Mouse (Mus musculus): ENCODE data around the gene Anln. TPM values are rescaled to one million over a fixed set of nuclear protein-coding genes. Genes with fewer than 3 reads are reported as not detected.
"Not testable (repeated sequence)": the region's sequence is repeated elsewhere in the genome, so short reads cannot be mapped to it uniquely, and the experiment has no call there.

The Anln gene
- total RNA-seq, 2 experiments from 2014 or later: 9.6 to 13.4 TPM

DNA sequence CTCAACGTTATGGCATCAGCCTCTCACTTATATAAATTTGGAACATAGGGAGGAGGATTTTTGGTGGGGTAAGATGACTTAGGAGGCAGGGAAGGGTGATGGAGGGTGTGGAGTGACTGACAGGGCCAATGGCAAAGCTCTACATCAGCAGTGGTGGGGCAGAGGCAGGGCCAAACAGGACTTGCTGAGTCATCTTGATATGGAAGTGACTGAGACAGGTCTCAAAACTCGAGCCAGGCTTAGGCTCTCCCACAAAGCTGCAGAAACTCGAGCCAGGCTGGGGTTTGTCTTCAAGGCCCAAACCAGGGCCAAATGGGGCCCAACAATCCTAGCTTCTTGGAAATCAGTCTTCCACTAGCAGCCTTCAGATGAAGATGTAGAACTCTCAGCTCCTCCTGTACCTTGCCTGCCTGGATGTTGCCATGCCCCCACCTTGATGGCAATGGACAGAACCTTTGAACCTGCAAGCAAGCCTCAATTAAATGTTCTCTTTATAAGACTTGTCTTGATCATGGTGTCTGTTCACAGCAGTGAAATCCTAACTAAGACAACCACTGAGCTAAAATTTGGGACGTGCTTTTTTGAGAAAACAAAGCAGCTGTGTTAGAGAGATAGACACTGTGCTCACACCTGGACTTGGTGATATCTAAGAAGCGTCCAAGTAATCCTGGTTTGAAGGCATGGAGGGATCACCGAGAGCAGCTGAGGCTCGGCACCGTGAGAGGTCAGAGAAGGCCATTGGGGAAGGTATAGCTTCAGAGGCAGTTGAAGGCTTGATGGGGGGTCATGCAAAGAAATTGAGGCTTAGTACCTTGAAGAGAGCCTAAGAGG, 66.4 kb downstream of the Anln start:
- DNase-seq: no peak

DNA sequence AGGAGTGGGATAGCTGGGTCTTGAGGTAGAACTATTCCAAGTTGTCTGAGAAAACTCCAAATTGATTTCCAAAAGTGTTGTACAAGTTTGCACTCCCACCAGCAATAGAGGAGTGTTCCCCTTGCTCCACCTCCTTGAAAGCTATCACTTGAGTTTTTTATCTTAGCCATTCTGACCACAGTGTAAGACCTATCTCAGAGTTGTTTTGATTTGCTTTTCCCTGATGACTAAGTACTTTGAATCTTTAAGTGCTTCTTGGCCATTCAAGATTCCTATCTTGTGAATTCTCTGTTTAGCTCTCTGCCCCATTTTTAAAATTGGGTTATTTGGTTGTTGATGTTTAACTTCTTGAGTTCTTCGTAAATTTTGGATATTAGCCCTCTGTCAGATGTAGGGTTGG, 69.9 kb downstream of the Anln start:
- DNase-seq: no peak

DNA sequence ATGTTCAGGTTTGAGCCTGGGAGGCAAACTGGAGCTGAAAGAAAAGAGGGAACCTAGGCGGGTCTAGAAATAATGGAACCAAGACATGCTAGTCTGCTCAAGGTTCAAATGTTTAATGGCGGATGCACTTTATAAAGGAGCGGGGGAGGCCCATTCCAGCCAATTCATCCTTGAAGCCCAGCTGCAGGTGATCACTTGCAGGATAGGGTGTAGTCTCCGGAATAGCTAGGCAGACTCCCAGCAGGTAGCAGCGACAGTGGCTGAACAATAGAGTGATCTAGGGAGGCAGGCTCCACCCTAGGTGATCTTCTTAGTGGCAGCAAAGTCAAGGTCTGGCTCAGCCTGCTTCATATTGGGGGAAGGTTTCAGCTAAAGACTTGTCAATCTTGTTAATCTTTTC, 72.9 kb downstream of the Anln start:
- not testable (repeated sequence) for DNase-seq

DNA sequence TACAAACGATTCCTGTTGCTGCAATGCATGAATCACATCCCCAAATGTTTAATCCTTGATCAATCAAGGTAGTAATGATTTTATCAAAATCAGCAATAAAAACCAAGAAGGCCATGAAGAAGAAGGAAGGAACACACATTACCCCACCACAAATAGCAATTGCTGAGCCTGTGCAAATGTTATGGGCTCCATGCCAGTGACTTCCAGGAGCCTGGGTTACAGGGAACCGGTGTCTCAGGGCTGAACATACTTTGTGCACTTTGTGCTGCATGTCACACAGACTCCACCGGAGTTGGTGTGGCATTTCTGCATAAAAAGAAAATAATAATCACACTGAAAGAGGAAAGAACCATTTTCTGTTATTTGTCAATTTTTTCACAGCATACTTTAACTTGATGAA, 74.9 kb downstream of the Anln start:
- no peak for DNase-seq

DNA sequence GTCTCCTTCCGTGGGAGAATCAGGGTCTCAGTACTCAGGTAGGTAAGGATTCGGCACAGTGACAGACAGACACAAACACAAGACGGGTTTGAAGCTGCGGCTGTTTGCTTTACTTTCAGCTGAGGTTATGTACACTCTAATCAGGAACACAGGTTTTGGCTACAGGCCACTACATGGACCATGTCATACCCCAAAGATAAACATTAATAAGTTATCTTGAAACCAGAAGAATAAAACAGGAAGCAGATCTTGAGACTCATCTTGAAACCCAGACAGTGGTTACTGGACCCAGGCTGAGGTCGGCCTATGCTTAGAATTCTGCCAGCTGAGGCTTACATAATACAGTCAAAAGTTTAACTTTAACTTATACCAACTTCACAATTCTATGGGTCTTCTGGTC, 75.8 kb downstream of the Anln start:
- DNase-seq: no peak

DNA sequence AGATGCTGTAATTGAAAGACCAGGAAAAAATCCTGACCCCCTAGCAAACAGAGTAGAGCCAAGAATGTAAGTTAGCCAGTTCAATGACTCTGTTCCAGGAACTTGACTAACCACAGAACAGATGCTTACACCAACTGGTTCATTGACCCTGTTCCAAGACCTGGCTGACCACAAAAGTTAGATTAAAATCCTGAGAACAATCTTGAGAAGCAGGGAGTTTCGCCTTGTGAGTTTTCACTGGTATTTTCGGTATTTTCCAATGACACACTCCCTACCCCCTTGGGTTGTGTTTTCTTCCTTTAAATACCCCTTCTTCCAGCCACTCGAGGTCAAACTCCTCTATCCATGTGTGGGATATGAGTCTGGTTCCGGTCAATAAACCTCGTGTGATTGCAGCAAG, 79.3 kb downstream of the Anln start:
- no peak for DNase-seq

DNA sequence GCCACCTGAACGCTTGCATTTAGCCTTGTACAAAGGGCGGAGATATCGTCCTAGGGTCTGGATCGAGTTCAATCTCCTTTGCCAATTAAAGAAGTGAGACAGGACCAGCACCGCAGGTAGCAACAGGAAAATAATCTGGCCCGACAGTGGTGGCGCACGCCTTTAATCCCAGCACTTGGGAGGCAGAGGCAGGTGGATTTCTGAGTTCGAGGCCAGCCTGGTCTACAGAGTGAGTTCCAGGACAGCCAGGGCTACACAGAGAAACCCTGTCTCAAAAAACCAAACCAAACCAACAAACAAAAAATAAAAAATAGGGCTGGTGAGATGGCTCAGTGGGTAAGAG, 81.1 kb downstream of the Anln start:
- not testable (repeated sequence) for DNase-seq

DNA sequence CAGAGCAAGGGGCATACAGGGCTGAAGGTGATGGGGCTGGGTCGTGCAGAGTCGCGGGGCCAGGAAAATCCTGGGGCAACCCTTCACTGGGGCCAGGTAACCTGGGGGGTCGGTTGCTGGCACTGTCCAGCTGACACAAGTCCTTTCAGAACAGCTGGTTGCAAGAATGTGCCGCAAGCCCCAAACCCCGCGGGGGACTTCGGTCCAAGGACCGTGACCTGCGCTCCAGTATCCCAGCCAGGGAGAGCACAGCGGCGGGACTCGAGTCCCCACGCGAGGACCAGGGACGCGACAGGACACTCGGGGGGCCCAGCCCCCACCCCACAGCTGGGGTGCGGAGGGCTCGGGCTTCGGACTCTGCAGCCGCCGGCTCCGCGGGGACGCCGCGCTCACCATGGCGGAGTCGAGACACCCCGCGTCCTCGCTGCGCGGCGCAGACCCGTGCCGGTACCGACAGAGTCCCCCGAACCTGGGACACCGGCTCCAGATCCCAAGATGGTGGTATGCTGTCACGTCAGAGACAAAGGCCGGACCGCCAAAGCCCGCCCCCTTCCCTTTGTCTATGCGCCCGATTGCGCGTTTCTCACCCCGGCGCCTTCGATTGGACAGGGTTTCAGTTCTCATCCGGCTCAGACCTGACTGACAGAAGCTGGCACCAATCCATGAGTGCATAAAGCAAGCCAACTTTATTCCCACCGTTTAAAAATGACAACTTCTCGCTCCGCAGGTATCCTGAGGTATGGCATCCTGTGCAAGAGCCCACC, 81.7 kb downstream of the Anln start, which contains the start of gene Zfp810:
Gene Zfp810 (minus strand): TSS at position 493 of the 764 bp plus-strand sequence.
- DNase-seq: peak; percentile 78

DNA sequence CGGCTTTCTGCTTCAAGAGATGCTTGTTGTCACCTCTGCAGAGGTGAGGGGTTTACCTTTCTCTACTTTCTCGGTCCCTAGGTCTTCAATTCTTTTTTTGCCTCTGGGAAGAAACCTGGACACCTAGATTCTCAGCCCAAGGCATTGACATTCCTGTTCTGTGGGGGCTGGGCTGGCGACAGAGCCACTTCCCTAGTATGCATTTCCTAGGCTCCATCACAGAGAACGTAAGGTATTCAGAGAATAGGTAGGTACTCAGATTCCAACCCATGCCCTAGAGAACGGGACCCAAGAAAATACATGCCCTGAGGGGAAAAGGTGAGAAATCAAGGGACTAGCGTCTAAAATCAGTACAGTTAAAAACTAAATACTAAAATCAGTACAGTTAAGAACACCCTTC, 82.3 kb downstream of the Anln start:
- DNase-seq: no peak

DNA sequence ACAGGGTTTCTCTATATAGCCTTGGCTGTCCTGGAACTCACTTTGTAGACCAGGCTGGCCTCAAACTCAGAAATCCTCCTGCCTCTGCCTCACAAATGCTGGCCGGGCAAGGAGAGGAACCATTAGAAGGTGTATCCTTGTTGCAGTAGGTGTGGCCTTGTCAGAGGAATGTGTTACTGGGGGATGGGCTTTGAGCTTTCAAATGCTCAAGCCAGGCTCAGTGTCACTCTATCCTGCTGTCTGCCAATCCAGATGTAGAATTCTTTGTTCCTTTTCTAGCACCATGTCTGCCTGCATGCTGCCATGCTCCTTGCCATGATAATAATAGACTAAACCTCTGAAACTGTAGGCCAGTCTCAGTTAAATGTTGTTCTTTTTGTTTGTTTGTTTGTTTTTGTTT, 86.8 kb downstream of the Anln start:
- DNase-seq: no peak

Other genes starting within 250 kb of the Anln start
- 10 to 100 TPM; 34.4 to 34.7 TPM for gene Pigyl, start 232.3 kb downstream of the Anln start, total RNA-seq (2021)
- under 1 TPM in 1 of 2 experiments, not detected in 1; 0.29 TPM for gene Zfp872, start 201.1 kb downstream of the Anln start, total RNA-seq (2021)
- 10 to 100 TPM in 1 of 2 experiments, 1 to 10 TPM in 1; 9.0 to 13.3 TPM for gene Zfp809, start 163.5 kb downstream of the Anln start, total RNA-seq (2021)
- gene Zfp599, start 129.3 kb downstream of the Anln start, total RNA-seq (2021): under 1 TPM; 0.07 to 0.18 TPM
- 1 to 10 TPM; 3.5 to 4.8 TPM for gene Zfp810, start 81.5 kb downstream of the Anln start, total RNA-seq (2021)
- under 1 TPM; 0.50 to 0.59 TPM for gene 9530077C05Rik, start 22.3 kb upstream of the Anln start, total RNA-seq (2021)
- not detected for gene Gm17545, start 65.1 kb upstream of the Anln start, total RNA-seq (2021)
- 10 to 100 TPM; 25.4 to 30.1 TPM for gene Rp9, start 80.6 kb upstream of the Anln start, total RNA-seq (2021)
- gene Bbs9, start 86.5 kb upstream of the Anln start, total RNA-seq (2021): 10 to 100 TPM in 1 of 2 experiments, 1 to 10 TPM in 1; 9.6 to 11.3 TPM

Measured in gastrocnemius, postnatal 10 days (tissue).